Mouse (Mus musculus) splenic B cell, adult 2 months (primary cell): ENCODE results near the gene Acacb.
A peak's percentile ranks its signal among the peaks of the same experiment; 100 is the strongest.

Experiments used
- DNase-seq: peaks from one replicate; pipeline ENCODE4 v3.0.0-alpha.2; 2011; ENCODE audit warnings: low read depth, low spot score
- H3K27me3 ChIP-seq: 2 replicates; pipeline ENCODE4 v1.6.1; 2012; ENCODE audit warnings: mild to moderate bottlenecking, low read length, moderate library complexity, mixed read lengths; ENCODE audit not compliant: control insufficient read depth, poor library complexity, insufficient read depth, severe bottlenecking
- H3K36me3 ChIP-seq: 2 replicates; pipeline ENCODE4 v1.6.1; 2012; ENCODE audit warnings: mild to moderate bottlenecking, low read length, moderate library complexity, mixed read lengths; ENCODE audit not compliant: control insufficient read depth, poor library complexity, insufficient read depth, severe bottlenecking

The Acacb gene

DNA sequence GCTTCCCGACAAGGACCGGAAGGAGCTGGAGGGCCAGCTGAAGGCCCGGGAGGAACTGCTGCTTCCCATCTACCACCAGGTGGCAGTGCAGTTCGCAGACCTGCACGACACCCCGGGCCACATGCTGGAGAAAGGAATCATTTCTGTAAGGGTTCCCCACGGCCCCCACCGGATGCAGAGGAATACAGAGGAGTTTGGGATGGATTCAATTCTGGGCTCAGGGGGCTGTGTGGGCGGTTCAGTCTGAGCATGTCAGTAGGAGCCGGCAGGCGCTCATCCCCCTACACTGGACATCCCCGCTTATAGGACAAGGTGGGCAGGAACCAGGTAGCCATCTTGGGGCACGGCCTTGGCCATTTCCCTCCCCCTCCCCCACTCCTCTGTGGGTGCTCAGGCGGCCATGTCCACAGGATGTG is 101.8 kb downstream of the Acacb start:
- H3K27me3 ChIP-seq: no peaks in the 10 kb centered on the region
- DNase-seq: peak; percentile 57
- no peaks in the 10 kb centered on the region for H3K36me3 ChIP-seq

GRCm38 (mm10) chr5:114259495-114259894 is 113.2 kb downstream of the Acacb start:
- no peak for DNase-seq
- no peaks in the 10 kb centered on the region for H3K27me3 ChIP-seq
- H3K36me3 ChIP-seq: no peaks in the 10 kb centered on the region

GRCm38 (mm10) chr5:114261494-114261893 is 115.2 kb downstream of the Acacb start:
- no peak for DNase-seq
- no peaks in the 10 kb centered on the region for H3K36me3 ChIP-seq

DNA sequence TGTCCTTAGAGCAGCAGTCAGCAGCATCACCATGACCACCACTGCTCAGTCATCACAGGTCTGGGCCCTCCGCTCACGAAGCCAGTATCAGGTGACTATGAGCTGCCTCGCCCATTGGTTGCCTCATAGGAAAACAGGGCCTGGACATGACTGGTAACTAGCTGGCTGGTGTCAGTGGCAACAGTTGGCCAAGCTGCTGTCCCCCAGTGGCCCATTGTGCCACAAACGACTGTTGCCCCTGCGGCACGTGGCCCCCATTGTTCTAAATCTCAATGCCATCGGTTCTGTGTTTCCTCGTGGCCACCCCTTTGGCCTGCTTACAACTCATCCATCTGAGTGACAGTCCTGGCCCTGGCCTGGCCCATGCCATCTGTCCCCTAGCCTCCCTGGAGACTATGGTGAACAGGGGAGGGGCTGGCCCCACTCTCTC is 117.7 kb downstream of the Acacb start:
- DNase-seq: no peak
- Histone ChIP-seq H3K36me3 (no peaks in the 10 kb centered on the region), H3K27me3 (no peaks in the 10 kb centered on the region)

More at GRCm38 (mm10) chr5:114261494-114261893, 115.2 kb downstream of the Acacb start:
- no peaks in the 10 kb centered on the region for H3K27me3 ChIP-seq

- DNase-seq: no peak
- Histone ChIP-seq H3K36me3 (no peaks in the 10 kb centered on the region), H3K27me3 (no peaks in the 10 kb centered on the region)
Observed at GRCm38 (mm10) chr5:114264791-114265190, 118.5 kb downstream of the Acacb start.

DNA sequence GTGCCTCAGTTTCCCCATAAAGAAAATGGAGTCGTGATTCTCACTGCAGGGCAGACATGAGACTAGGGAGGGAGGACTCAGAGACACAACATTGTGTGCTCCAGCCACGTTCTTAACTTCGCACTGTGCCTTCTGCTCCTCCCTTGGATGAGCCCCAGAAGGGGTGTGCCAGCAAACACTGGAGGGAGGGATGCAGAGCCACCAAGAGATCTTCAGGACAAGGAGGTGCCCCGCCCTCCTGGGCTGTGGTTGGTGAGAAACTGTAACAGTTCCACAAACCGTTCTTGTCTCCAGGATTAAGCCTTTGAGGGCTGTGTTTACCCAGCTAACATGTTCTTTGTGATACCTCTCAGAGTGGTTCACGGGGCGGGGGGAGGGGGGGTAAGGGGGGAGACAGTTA is 122.3 kb downstream of the Acacb start:
- DNase-seq: no peak
- H3K36me3 ChIP-seq: no peaks in the 10 kb centered on the region
- no peaks in the 10 kb centered on the region for H3K27me3 ChIP-seq

GRCm38 (mm10) chr5:114269499-114269898 is 123.2 kb downstream of the Acacb start:
- Histone ChIP-seq H3K27me3 (no peaks in the 10 kb centered on the region), H3K36me3 (no peaks in the 10 kb centered on the region)
- DNase-seq: no peak

DNA sequence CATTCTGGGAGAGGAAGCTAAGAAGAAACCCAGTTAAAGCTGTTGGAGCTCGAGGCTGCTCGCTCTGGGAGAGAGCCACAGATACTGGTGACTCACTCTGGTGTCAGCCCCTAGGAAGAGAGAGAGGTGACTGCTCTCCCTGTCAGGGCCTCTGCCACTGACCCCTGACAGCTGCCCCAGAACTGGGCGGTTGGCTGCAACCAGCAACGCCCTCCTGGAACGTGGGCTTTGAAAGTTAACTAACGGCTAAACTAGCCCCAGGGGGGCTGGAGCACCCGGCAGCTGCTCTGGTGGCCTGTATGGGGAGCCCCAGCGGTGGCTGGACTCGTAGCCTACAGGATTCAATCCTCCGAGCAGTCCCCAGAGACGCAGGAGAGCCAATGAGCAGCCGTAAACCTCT is 123.6 kb downstream of the Acacb start:
- Histone ChIP-seq H3K36me3 (no peaks in the 10 kb centered on the region), H3K27me3 (no peaks in the 10 kb centered on the region)
- no peak for DNase-seq

DNA sequence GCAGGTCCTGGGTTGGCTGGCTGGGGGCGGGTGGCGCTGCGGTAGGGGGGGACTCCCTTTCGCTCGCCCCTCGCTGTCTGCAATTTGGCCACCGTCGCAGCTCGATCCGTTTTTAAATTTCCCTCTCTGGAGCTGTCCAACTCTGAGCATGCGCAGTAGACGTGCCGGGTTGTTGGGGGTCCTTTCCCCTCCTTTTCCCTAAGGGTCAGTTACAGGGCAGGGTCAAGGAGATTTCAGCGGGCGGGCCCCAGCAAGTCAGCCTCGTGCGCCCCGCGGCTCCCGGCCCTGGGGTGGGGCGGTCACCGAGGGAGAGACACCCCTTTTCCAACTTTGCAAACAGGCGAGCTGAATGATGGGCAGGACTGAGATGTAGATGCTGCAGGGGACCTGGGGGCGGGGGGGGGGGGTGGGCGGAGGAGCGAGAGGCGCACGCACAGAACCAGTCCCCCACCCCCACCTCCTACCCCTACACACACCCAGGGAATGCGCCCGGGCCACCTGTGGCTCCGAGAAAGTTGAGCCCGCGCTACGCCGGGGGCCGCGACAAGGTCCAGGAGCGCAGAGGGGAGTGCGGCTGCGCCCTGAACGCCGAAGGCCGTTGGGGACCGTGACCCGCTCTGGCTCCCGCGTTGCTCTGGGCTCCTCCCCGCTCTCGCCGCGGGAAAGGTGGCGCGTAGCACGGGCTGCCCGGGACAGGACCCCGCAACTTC is 127.5 kb downstream of the Acacb start, which contains the start of gene Foxn4:
Gene Foxn4, minus strand, starts transcription at position 115 of the 710 bp plus-strand sequence.
- no peak for DNase-seq
- no peaks in the 10 kb centered on the region for H3K36me3 ChIP-seq
- no peaks in the 10 kb centered on the region for H3K27me3 ChIP-seq

DNA sequence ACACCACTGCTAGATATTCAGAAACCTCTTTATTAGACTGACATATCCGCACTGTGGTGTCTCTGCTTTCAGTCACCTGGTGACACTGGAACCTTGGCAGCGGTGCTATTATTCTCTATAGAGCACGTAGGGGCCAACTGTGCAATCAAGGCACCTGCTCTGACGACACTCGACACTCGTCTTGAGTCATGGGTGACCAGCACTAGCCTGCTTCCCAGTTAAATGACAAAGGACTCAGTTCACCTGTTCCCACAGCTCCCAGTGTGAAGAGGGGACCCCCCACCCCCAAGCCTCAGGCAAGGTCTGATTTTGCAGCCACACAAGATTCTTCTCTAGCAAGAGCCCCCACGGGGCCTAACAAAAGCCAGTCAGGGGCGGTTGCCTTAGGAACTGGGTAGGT is 129.0 kb downstream of the Acacb start:
- Histone ChIP-seq H3K27me3 (no peaks in the 10 kb centered on the region), H3K36me3 (no peaks in the 10 kb centered on the region)
- no peak for DNase-seq

DNA sequence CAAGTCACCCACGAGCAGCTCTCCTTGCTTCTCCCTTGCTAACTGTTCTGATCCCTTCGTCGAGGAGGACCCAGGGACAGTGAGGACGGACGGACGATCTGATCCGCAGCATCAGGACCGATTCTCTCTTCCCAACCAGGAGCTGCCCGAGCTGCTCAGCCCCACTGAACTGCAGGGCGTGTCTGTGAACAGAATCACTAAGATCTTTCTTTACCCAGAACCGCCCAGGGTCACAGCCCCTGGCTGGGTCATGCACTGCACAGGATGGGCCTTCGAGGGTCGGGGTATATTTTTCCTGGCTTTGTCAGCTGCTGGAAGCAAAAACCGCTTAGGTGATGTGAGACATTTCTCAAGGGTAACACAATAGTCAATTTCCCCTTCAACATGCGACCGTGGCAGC is 129.7 kb downstream of the Acacb start:
- DNase-seq: no peak
- Histone ChIP-seq H3K27me3 (no peaks in the 10 kb centered on the region), H3K36me3 (no peaks in the 10 kb centered on the region)

GRCm38 (mm10) chr5:114279382-114280143 is 133.2 kb downstream of the Acacb start:
- Histone ChIP-seq H3K27me3 (no peaks in the 10 kb centered on the region), H3K36me3 (no peaks in the 10 kb centered on the region)
- DNase-seq: no peak

DNA sequence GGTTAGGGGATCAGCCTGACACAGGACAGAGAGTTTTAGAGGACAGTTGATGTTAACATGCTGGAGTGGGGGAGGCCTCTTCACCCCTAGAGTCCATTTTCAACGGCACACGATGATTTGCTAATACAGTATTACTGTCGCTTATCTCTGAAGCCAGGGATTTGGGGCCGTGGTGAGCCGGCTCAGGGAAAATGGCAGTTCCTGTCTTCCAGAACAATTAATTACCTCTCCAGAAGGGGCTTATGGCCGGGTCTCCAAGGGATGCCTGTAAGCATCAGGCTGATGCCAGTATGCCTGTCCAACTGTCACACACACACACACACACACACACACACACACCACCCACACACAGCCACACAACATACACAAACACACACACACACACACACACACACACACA is 136.0 kb downstream of the Acacb start:
- no peaks in the 10 kb centered on the region for H3K36me3 ChIP-seq
- no peak for DNase-seq
- no peaks in the 10 kb centered on the region for H3K27me3 ChIP-seq

GRCm38 (mm10) chr5:114284604-114285397 is 138.5 kb downstream of the Acacb start:
- no peaks in the 10 kb centered on the region for H3K36me3 ChIP-seq
- no peak for DNase-seq

GRCm38 (mm10) chr5:114285398-114285700 is 139.0 kb downstream of the Acacb start:
- H3K36me3 ChIP-seq: no peaks in the 10 kb centered on the region
- no peaks in the 10 kb centered on the region; the same call in 1 of the 2 replicates for H3K27me3 ChIP-seq
- no peak for DNase-seq

More at GRCm38 (mm10) chr5:114284604-114285397, 138.5 kb downstream of the Acacb start:
- H3K27me3 ChIP-seq: no peaks in the 10 kb centered on the region; the same call in 1 of the 2 replicates
